17 mouse cellular contexts compared by ENCODE assay signal in the genomic region with DNA sequence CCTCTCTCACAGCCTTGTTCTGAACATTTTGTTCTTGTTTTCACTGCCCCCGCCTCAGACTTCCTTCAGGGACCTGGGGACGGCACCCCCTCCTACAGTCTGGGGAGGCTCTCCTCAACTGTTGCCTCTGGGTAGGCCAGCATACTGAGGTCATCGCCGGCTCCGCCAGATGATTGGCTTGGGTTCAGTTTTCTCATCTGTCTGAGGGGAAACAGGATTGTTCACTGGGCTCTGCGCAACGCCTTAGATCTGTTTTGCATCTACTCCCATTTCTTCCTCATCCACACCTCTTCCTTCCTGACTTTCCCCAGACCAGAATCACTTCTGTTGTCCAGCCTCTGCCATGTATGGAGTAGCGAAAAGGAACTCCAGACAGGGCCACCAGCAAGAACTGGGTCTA. TPM values are rescaled to one million over a fixed set of nuclear protein-coding genes. Genes with fewer than 3 reads are reported as not detected.
A peak's percentile ranks its signal among the peaks of the same experiment; 100 is the strongest.
DNase-seq lines count a peak whose midpoint lies in the region; ATAC-seq lines count a peak whose summit lies in the region.
"Had no signal": no experiment of that assay in that cellular context is flagged by ENCODE, and none has a peak within 500 bp of the region (broad histone marks: within the 10 kb centered on the region; RNA-seq: fewer than 3 reads in every experiment).

No protein-coding gene starts in this region.

- H3K4me1 ChIP-seq in embryonic facial prominence, embryonic 14.5 days (ENCODE audit: control insufficient read depth, insufficient read depth, low read length): no peaks in the 10 kb centered on the region
- H3K4me1 ChIP-seq in heart, embryonic 13.5 days: peaks cover 5% of the 10 kb centered on the region; the same call in 1 of the 2 replicates
- no peaks in the 10 kb centered on the region for H3K4me1 ChIP-seq in forebrain, embryonic 14.5 days (ENCODE audit: control insufficient read depth, insufficient read depth, low read length)
- H3K4me1 ChIP-seq: hindbrain, embryonic 13.5 days; midbrain, embryonic 12.5 days had no signal

- H3K27ac ChIP-seq in embryonic facial prominence, embryonic 14.5 days (replicated peaks; ENCODE audit: low read depth, low read length): 0 out of 2 replicates have a peak overlapping the region, but pooled peaks have one; percentile 15
- H3K27ac ChIP-seq in heart, embryonic 13.5 days (replicated peaks): peak overlapping the region; percentile 56
- H3K27ac ChIP-seq in forebrain, embryonic 14.5 days (ENCODE audit: low read depth, low read length): no peak overlapping the region
- H3K27ac ChIP-seq: hindbrain, embryonic 13.5 days; layer of hippocampus, adult 2 months; midbrain, embryonic 12.5 days had no signal

- H3K4me2 ChIP-seq in embryonic facial prominence, embryonic 14.5 days (ENCODE audit: low read depth, low read length): no peak overlapping the region
- H3K4me2 ChIP-seq in heart, embryonic 13.5 days: no peak overlapping the region
- no peak overlapping the region for H3K4me2 ChIP-seq in forebrain, embryonic 14.5 days (ENCODE audit: low read length)
- H3K4me2 ChIP-seq: hindbrain, embryonic 13.5 days; midbrain, embryonic 12.5 days had no signal

- H3K4me3 ChIP-seq in embryonic facial prominence, embryonic 14.5 days (ENCODE audit: low read depth, low read length): no peak overlapping the region
- no peak overlapping the region for H3K4me3 ChIP-seq in heart, embryonic 13.5 days
- H3K4me3 ChIP-seq in forebrain, embryonic 14.5 days (ENCODE audit: low read depth, low read length): no peak overlapping the region
- H3K4me3 ChIP-seq: hindbrain, embryonic 13.5 days; layer of hippocampus, adult 2 months; midbrain, embryonic 12.5 days had no signal

- intact Hi-C loops in gastrocnemius, postnatal 14 days (cut with DNase I; ENCODE audit: low total_unique reads): no loop called here

- peak; percentile 71; the same call in 1 of the 2 replicates for ATAC-seq in embryonic facial prominence, embryonic 14.5 days (ENCODE audit: low read depth)
- ATAC-seq in heart, embryonic 13.5 days (ENCODE audit: extremely low read depth, insufficient number of reproducible peaks, low FRiP score, low TSS enrichment): no peak; the same call in 1 of the 2 replicates
- ATAC-seq in forebrain, embryonic 14.5 days: no peak
- ATAC-seq in erythroid progenitor cell, adult 5-6 weeks (replicated peaks; ENCODE audit: low FRiP score, poor library complexity, severe bottlenecking): no peak
- ATAC-seq: CD4-positive, CD25-positive, alpha-beta regulatory T cell, adult 4 months had no signal

- peak; percentile 70 for DNase-seq in embryonic facial prominence, embryonic 14.5 days (ENCODE audit: low spot score)
- DNase-seq in gastrocnemius, postnatal 14 days: peak; percentile 78
- peak; percentile 23 for DNase-seq in lung, postnatal 10 days
- DNase-seq in kidney, postnatal 36 days: no peak
- no peak for DNase-seq in forebrain, embryonic 14.5 days (ENCODE audit: low spot score)
- DNase-seq: adrenal gland, postnatal 10 days; kidney, adult 11 months; thymus, postnatal 36 days had no signal

- no peaks in the 10 kb centered on the region for H3K36me3 ChIP-seq in embryonic facial prominence, embryonic 14.5 days (ENCODE audit: control insufficient read depth, insufficient read depth, low read length)
- H3K36me3 ChIP-seq in heart, embryonic 13.5 days: no peaks in the 10 kb centered on the region
- H3K36me3 ChIP-seq in forebrain, embryonic 14.5 days (ENCODE audit: control insufficient read depth, insufficient read depth, low read length): no peaks in the 10 kb centered on the region
- H3K36me3 ChIP-seq: hindbrain, embryonic 13.5 days; midbrain, embryonic 12.5 days had no signal

- no peaks in the 10 kb centered on the region for H3K27me3 ChIP-seq in embryonic facial prominence, embryonic 14.5 days (replicated peaks; ENCODE audit: control insufficient read depth, insufficient read depth, low read length)
- H3K27me3 ChIP-seq in heart, embryonic 13.5 days (replicated peaks): no peaks in the 10 kb centered on the region
- H3K27me3 ChIP-seq in forebrain, embryonic 14.5 days (replicated peaks; ENCODE audit: control insufficient read depth, insufficient read depth, low read length): no peaks in the 10 kb centered on the region
- H3K27me3 ChIP-seq: hindbrain, embryonic 13.5 days; midbrain, embryonic 12.5 days had no signal

- WGBS in embryonic facial prominence, embryonic 14.5 days: 52% methylated on average over 8 of the region's 8 CpGs
- WGBS in heart, embryonic 13.5 days: 57% methylated on average over 8 of the region's 8 CpGs
- 90% methylated on average over 8 of the region's 8 CpGs for WGBS in forebrain, embryonic 14.5 days

- H3K9me3 ChIP-seq in embryonic facial prominence, embryonic 14.5 days (ENCODE audit: control insufficient read depth, low read length): no peaks in the 10 kb centered on the region
- no peaks in the 10 kb centered on the region for H3K9me3 ChIP-seq in heart, embryonic 13.5 days
- H3K9me3 ChIP-seq in forebrain, embryonic 14.5 days (replicated peaks; ENCODE audit: control insufficient read depth, low read length): no peaks in the 10 kb centered on the region
- H3K9me3 ChIP-seq: hindbrain, embryonic 13.5 days; midbrain, embryonic 12.5 days had no signal

- H3K9ac ChIP-seq in embryonic facial prominence, embryonic 14.5 days (ENCODE audit: low read depth, low read length): no peak overlapping the region
- no peak overlapping the region for H3K9ac ChIP-seq in heart, embryonic 13.5 days
- H3K9ac ChIP-seq in forebrain, embryonic 14.5 days (ENCODE audit: low read length): no peak overlapping the region
- H3K9ac ChIP-seq: hindbrain, embryonic 13.5 days; midbrain, embryonic 12.5 days had no signal

RNA-seq across cellular contexts. Expression of a gene that starts 2.8 kb away (rescaled TPM):
- 70.7 and 98.8 TPM in 2 replicates for polyA plus RNA-seq in embryonic facial prominence, embryonic 14.5 days (2014; fragmentation: Nextera tagmentation; extraction: Ambion mirVana)
- 100 to 1,000 TPM in 1 of 2 experiments, 10 to 100 TPM in 1; 92.6 to 115 TPM for total RNA-seq in gastrocnemius, postnatal 14 days (2021)
- polyA plus RNA-seq in heart, embryonic 13.5 days (2015; fragmentation: Nextera tagmentation; extraction: Ambion mirVana): 13.7 and 13.8 TPM in 2 replicates
- polyA plus RNA-seq in forebrain, embryonic 14.5 days (2014; fragmentation: Nextera tagmentation; extraction: Ambion mirVana): 1.1 and 1.8 TPM in 2 replicates
- not detected in 2 replicates for total RNA-seq in erythroid progenitor cell, adult 5-6 weeks (2015; ENCODE audit: low replicate concordance)
- not detected in 2 replicates for total RNA-seq in erythroid progenitor cell, adult 5-6 weeks (2017; ENCODE audit: low replicate concordance)
- total RNA-seq: layer of hippocampus, adult 2 months had no signal
- polyA plus RNA-seq: CD4-positive, CD25-positive, alpha-beta regulatory T cell, adult 4 months had no signal

RNA-seq across cellular contexts. Expression of a gene that starts 9.9 kb away (rescaled TPM):
- 10.5 and 15.9 TPM in 2 replicates for polyA plus RNA-seq in embryonic facial prominence, embryonic 14.5 days (2014; fragmentation: Nextera tagmentation; extraction: Ambion mirVana)
- 1 to 10 TPM in 1 of 2 experiments, under 1 TPM in 1; 1.00 to 2.4 TPM for total RNA-seq in gastrocnemius, postnatal 14 days (2021)
- 5.3 and 6.0 TPM in 2 replicates for polyA plus RNA-seq in heart, embryonic 13.5 days (2015; fragmentation: Nextera tagmentation; extraction: Ambion mirVana)
- 105 and 108 TPM in 2 replicates for polyA plus RNA-seq in forebrain, embryonic 14.5 days (2014; fragmentation: Nextera tagmentation; extraction: Ambion mirVana)
- not detected in 2 replicates for total RNA-seq in erythroid progenitor cell, adult 5-6 weeks (2015; ENCODE audit: low replicate concordance)
- not detected in 2 replicates for total RNA-seq in erythroid progenitor cell, adult 5-6 weeks (2017; ENCODE audit: low replicate concordance)

RNA-seq across cellular contexts. Expression of a gene that starts 45.1 kb away (rescaled TPM):
- 0.13 and 0.16 TPM in 2 replicates for polyA plus RNA-seq in embryonic facial prominence, embryonic 14.5 days (2014; fragmentation: Nextera tagmentation; extraction: Ambion mirVana)
- total RNA-seq in gastrocnemius, postnatal 14 days (2021): not detected
- polyA plus RNA-seq in heart, embryonic 13.5 days (2015; fragmentation: Nextera tagmentation; extraction: Ambion mirVana): not detected in 2 replicates
- polyA plus RNA-seq in forebrain, embryonic 14.5 days (2014; fragmentation: Nextera tagmentation; extraction: Ambion mirVana): 0.43 and 0.52 TPM in 2 replicates
- not detected in 2 replicates for total RNA-seq in erythroid progenitor cell, adult 5-6 weeks (2015; ENCODE audit: low replicate concordance)
- total RNA-seq in erythroid progenitor cell, adult 5-6 weeks (2017; ENCODE audit: low replicate concordance): not detected in 2 replicates
- total RNA-seq: adrenal gland, postnatal 10 days; layer of hippocampus, adult 2 months; left cerebral cortex, postnatal 14 days had no signal
- polyA plus RNA-seq: forebrain, embryonic 11.5 days; liver, embryonic 16.5 days; midbrain, embryonic 12.5 days had no signal

Comparison
In these comparisons a context has a peak if more than half of its experiments do, and no peak if none do; other contexts are left out.
1. DNase-seq: peak in embryonic facial prominence, embryonic 14.5 days (single experiment), gastrocnemius, postnatal 14 days (single experiment) and lung, postnatal 10 days (single experiment); none in kidney, postnatal 36 days (0 of 2) and forebrain, embryonic 14.5 days (single experiment).